Mouse (Mus musculus) forelimb bud, embryonic 11.5 days (tissue): ENCODE measurements around the gene Mvb12b.

Source experiments
- DNase-seq: peaks from one replicate; pipeline ENCODE4 v3.0.0-alpha.2; 2012; ENCODE audit warnings: low read depth, low spot score

Gene Mvb12b

DNA sequence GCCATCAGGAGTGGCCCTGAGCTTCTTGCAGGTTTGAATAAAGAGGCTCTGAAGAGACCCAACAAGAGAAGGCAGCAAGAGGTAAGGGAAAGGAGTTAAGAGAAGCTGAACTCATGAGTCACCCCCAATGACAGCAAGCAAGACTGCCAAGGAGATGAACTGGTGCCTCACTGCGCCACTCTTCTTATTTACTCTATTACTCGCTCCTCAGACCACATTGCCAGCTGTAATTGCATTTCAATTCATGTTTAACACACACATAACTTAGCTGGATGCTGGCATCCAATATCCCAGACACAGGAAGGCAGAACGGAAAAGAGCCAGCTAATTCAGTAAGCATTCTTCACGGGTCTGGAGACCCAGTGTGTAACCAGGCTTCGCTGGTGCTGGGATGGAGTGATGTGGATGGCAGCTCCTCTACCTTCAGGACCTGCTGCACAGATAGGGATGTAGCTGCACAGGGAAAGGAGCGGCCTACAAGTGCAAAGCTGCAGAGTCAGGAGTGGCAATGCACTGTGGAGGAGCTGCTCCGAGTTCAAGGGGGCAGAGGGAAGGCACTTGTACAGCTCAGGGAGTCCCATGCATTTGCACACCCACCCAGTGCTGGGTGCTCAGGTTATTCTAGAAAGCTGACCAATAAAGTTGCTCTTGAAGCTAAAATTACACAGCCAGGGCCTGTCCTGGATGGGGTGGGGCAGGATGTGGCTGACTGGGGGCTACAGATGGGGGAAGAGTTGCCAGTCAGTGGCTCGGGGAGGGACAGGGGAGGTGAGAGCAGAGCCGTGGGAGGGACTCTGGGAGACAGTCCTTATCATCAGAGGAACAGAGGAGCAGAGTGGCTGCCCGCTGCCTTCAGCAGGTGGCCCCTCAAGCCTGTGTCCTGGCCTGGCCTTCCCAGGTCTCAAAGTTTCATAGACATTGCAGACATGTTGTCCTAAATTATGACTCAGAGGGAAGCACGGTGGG, 34.5 kb downstream of the Mvb12b start:
- no peak for DNase-seq

DNA sequence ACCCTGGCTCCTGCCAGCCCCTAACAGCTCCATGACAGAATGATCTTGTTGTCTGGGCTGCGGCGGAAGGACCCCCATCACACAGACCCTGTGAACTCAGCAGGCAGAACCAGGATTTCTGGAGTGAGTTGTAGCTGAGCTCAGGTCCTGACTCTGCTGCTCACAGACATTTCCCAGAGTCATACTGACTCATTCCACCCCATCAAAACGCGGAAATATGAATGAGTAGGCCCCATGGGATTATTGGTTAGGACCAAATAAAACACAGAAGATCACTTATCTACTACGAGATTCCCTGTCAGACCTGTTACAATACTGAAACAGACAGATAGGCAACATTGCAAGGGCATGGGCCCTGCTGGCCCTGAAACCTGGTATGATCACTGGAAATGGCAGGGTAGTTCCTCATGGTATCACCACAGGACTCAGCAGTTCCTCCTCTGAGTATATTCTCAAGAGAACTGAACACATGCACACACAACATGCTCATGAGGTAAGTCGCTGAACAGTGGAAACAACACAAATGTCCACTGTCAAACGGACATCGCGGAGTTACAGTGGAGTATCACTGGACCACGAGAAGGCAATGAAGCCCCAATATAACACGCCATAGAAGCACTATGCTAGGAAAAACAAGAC, 40.4 kb downstream of the Mvb12b start:
- no peak for DNase-seq

DNA sequence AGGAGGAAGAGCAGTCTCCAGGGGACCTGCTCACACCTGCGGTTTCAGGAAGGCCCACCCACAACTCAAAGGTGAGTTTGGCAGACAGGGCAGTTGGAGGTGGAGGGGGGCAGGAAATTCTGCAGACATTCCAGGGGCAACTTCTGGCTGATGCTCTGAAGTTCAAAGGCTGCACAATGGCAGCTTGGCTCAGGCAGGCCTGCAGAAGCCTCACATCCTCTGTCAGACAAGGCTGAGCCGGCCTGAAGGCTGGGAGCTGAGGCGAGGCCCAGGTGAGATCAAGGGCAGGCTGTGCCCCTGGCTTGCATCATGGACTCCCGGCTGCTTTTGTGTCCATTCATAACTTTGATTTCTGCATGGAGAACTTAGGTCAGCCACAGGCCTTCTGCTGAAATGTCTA, 41.1 kb downstream of the Mvb12b start:
- DNase-seq = no peak

DNA sequence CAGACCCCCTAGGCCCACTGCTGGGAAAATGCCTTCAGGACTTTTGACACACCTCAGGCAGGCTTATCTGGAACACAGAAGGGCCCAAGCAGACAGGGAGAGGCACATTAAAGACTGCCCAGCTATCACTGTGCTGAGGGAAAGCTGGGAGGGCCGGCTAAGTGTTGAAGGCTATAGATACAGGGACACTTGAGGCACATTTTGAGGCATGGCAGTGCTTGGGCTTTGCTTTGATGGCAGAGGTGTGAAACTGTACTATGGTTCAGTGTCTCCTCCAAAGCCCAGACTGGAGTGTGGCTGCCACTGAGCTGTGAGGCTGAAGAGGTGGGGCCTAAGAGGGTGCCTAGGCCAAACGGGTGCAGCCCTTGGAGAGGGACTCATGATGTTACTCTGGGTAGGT, 44.1 kb downstream of the Mvb12b start:
- no peak for DNase-seq

DNA sequence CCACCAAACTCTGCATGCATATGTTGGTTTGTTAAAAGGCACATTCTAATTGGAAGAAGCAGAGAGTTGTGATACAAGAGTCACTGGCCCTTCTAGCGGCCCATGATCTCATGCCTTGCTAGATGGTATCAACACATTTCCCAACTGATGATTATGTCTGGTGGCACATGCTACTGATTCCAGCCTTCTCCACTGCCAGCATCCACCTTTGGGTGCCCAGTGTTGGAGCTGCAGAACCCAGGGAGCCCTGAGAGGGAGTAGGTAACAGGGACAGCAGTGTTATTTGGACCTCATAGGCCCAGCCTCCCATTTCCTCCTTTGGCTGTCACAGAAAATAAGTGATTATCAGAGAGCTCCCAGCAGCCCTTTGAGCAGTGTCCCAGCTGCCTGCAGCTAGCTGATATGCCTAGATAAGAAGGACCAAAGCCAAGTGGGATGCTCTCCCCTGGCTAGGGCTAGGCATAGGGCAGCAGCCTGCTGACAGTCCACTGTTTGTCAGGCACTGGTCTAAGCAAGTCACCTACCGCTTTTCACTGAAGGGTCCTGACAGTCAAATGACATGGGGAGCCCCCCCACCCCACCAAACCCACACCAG, 44.7 kb downstream of the Mvb12b start:
- DNase-seq = no peak

DNA sequence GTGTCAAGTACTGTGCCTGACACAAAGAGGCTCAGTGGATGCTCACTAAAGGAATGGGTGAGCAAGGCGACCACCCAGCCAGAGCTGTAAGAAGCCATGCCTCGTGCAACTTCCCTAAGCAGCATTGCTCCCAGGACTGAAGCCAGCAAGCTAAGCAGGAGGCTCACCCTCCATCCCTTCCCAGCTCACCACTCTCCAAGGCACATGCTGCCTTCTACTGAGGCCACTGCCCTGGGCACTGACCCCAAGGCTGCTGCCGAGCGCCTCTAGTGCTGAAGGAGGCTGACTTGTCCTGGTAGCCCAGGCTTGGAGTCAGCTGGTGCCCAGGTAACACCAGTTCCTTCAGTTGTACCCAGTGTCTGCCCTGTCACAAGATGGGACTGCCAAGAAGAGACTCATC, 45.8 kb downstream of the Mvb12b start:
- no peak for DNase-seq

DNA sequence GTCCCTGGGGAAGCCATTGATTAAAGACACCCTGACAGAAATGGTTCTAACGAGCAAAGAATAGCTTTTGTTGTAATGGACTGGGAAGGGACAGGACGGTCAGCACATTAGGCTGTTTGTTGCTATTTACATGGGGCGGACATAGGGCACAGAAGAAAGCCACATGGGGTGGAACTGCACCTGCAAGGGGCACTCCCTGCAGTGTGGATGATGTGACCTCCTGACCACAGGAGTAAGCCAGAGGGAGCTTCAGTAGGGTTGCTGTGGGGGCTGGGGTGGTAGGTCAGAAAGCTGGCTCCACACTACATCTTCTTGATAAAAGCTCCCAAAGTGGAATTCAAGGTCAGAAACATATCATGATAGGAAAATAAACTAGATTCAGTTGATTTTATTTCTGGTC, 47.3 kb downstream of the Mvb12b start:
- no peak for DNase-seq

DNA sequence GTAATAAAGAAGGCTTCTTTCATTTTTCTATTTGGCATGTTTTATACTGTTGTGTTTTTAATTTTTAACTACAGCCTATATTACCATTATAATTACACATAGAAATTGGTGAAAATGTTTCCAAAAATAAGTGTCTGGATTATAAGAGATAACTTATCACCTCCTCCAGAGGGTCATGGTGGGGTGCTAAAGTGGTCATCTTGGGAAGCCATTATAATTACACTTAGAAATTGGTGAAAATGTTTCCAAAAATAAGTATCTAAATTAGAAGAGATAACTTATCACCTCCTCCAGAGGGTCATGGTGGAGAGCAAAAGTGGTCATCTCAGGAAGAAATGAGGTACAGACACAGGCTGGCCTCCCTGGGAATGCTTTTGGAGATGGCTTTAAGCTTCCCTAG, 48.5 kb downstream of the Mvb12b start:
- no peak for DNase-seq

DNA sequence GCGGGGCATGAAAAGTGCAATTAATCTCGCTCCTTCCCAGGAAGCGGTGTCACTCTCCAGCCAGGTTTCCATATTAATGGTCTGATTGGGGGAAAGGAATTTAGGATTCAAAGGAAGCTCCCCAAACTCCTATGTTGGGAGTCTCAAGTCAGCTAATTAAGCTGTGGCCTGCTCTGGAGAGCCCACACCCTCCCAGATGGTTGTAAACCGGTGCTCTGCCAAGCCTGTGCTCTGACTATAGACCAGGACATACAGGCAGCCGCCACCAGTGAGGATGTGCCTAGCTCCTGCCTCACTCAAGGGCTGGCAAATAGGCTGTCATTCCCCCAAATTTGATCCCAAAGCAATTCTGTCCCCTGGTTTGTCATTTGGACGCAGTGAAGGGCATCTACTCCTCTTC, 50.4 kb downstream of the Mvb12b start:
- no peak for DNase-seq

DNA sequence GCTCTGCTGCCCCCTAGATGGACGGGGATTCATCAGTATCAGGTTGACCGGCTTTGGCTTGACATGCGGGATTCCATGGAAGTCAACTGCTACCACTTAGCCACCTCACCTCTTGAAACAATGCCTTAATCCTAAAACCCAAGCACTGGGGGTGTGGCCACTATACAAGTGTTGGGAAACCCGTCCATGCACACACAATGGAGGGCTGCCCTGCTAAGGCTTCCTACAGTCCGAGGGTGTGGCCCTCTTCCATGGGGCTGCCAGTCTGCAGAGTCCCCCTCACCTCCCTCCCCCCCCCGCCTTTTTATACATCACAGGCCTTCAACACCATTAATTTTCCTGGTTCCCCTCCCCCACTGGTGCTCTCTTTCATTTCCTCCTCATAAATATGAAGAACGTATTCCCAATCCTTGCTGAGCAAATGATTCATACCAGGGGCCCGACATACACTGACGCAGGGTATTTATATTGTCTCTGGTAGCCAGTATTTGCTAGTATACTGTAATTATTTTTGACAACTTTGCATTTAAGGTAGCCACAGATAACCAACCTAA, 51.0 kb downstream of the Mvb12b start:
- DNase-seq = no peak

DNA sequence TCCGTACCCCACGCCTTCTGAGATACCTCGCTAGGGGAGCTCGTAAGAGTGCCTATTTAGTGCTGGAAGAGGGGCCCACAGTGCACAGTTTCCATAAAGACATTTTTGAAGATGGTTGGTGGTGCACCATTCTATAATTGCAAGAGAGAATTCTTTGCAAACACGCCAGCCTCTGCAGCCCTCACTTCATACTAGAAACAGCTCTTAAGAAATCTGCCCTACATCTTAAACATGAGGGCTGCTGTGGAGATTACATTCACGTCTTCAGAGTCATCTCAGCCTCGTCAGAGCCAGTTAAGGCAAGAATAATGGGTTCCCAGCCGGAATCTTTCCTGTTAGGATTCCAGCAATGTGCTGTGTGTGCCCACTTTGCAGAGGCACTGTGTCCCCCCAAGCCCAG, 52.7 kb downstream of the Mvb12b start:
- no peak for DNase-seq

DNA sequence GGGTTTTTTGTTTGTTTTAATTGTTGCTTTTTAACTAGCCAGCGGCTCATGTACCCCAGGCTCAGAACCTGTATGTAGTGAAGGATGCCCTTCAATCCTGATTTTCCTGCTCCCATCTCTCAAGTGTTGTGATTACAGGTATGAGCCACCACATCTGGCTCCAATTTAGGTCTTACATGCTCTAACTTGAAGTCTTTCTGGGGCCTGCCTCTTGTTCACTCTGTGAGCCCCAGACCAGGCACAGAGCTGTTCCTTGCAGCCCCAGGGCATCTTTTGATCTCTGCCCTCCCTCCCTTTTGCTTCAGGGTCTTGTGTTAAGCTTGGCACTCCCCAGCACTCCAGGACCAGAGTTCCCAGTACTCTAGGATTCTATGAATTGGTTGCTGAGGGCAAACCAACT, 53.8 kb downstream of the Mvb12b start:
- peak; percentile 62 for DNase-seq

DNA sequence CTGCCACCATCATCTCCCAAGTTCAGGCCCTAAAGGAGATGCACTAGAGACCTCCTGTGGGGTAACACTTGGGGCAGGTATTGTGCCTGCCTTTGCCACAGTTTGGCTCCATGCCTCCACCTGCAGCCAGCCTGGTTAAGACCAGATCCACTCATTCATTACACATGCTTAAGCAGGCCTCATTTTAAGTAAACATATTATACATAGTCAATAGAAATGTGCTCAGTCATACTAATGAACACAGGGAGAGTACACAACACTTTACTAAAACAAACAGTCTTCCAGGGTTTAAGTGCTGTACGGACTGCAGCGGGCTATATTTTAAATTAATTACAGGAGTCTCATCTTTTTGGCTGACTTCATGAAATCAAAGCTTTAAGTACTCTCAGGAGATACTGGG, 57.9 kb downstream of the Mvb12b start:
- no peak for DNase-seq

DNA sequence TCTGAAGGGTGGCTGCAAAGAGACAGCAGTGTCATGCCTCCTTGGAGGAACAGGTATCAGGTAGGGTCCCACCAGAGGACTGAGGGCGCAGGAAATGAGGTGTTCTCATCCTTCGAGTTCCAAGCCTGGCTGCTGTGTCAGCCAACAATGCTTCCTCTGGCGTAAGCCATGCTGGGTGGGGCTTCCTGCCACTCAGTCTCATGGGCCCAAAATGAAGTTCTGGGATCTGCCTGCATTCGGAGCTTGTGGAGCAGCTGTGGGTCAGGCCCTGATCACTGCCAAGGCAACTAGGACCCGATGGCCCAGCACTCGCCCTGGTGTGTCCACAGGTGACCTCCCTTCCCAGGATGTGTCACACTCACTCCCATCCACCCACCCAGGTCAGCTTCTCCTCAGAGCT, 61.0 kb downstream of the Mvb12b start:
- DNase-seq = no peak

DNA sequence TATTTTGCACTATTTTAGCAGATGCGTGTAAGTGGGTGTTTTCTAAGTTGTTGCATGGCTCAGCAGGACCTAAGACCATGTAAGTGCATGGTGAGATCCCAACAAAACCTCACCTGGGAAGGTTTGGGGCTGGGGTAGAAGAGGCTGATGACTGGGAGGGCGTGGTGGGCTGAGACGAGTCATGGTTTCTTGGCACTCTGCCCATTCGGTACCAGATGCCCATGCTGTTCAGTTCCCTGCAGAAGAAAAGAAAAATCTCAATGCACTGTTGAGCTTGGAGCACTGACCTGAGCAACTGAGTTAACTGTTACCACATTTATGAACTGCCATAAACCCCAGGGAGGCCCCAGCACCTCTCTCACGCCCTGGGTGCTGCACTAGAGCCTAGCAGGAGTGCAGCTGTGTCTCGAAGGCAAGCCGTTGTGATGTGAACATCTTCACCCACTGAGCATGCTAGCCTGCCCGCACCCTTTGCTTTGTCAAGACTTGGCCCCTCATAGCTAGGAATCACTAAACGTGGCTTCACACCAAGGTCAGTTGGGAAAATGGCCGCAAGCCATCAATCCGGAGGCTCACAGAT, 62.7 kb downstream of the Mvb12b start:
- no peak for DNase-seq

DNA sequence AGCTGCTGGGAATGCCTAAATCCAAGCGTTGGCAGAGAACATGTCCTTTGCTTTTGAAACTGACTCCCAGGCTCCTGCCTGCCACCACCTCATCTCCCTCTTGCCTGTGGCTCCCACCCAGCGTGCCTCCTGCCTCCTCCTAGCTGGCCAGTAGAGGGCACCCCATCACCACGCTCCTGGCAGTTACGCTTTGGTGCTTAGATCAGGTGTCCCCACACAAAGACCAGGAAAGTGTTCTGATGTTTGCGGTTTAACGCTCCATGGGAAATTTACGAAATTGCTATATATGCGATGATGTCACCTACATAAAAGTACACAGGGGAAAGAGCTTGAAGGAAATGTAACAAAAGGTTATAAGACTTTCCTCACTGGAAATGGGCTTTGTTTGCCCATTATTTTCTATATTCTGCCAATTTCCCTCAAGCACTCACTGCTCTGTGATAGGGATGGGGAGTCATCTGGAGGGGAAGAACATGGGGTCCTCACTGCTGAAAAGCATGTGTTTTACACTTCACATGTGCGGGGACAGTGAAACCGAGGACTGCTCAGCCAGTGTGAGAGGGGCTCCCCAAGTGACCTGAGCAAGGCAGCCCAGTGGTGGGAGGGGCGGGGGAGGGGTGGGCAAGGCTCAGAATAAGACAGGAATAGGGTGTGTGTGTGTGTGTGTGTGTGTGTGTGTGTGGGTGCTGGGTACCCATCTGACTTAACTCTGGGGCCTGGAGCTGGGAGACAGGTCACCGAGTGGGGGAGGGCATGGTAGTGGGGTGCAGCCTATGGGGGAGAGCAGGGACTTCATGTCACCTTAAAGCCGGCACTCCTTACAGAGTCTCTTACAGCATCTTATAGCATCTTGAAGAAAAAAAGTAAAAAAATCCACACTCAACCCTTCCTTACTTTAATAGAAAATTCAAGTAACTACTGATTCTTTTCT, 65.8 kb downstream of the Mvb12b start:
- peak; percentile 87 for DNase-seq

DNA sequence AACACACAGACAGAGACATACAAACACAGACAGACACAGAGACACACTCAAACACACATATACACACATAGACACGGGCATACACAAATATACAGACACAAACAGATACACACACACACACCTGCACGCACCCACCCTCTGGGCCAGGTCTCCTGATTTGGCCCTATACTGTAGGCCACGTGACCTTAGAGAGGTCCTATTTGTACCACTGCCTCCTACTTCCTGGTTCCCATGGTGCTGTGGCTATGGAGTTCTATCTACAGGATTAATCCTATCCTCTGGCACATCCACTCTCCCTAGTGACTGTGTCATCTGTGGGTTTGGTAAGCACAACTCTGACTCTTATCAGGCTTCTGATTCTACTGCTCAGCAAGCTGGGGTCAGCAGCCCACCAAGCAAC, 67.3 kb downstream of the Mvb12b start:
- DNase-seq = no peak

DNA sequence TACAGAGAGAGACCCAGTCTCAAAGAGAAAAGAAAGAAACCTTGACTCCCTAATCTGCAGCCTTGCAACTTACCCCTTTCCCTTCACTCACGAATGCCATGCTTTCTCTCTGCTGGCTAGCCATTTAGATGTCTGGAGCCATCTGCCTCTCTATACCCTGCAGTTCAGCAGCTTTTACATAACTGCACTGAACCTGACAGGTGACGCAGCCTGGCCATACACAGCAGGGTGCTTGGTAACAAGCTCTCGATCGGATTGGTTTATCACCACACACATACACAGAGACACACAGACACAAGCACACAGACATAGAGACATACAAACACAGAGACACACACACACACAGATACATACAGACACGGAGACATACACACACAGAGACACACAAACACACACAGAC, 67.7 kb downstream of the Mvb12b start:
- DNase-seq = no peak

DNA sequence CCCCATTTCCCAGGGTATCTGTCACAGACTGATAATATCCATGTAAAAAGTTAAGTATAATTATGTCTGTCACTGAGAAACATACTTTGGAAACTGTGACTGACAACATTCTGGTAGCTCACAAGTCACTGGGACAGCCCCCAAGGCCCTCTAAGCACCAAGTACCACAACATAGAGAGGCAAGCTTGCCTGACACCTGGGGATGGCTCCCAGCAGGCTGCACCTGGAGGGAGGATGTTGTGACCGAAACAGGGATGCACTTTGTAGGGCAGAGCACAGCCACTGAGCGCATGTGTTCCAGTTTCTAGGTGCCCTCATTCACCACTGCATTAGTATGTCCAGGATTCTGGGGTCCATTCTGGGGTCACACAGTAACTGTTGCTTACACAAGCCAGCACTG, 69.4 kb downstream of the Mvb12b start:
- no peak for DNase-seq

DNA sequence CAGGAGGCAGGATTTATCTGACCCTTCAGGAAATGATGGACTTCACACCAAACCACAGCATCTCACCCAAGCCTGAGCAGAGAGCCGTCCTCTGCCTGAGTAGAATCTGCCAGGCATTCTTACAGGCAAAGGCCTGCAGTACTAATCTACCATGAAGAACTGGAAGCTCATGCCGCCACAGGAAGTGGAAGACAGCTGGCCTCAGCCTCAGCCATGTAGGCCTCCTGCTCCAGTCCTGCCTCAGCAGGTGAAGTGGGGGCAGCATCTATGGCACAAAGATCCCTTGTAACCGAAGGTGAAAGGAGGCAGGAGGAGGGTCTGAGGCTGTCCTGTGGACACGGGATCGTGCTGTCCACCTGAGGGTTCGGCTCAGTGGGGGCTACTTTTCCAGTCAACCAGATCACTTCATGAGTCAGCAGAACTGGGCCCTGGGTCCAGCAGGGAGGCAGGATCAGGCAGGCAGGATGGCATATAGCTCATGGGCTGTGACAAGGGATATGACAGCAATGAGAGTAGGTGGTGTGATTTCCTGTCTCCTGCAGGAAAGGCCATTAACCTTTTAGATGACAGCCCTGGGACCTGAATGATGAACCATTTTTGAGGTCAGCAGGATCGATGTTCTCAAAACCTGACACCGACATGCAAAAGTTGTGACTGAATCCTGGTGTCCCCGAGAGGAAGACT, 69.9 kb downstream of the Mvb12b start:
- no peak for DNase-seq
